Mouse (Mus musculus) spleen, adult 18-20 months (tissue): ENCODE measurements around the gene Skap1.
"Not testable (repeated sequence)": the region's sequence is repeated elsewhere in the genome, so short reads cannot be mapped to it uniquely, and the experiment has no call there.

Experiments used
- DNase-seq, 2 experiments: peaks; one replicate each; pipeline ENCODE4 v3.0.0; 2022; ENCODE audit warnings: mixed read lengths in 2 of 2

Gene Skap1

GRCm38 (mm10) chr11:96703813-96704212 lies 239.4 kb downstream of the Skap1 start:
- DNase-seq = no peak

- DNase-seq = no peak
Measured at GRCm38 (mm10) chr11:96711268-96711667, 246.9 kb downstream of the Skap1 start.

- no peak for DNase-seq
Measured at GRCm38 (mm10) chr11:96711670-96712069, 247.3 kb downstream of the Skap1 start.

- DNase-seq = no peak
Measured at GRCm38 (mm10) chr11:96713210-96714005, 249.0 kb downstream of the Skap1 start.

GRCm38 (mm10) chr11:96714011-96714410 lies 249.6 kb downstream of the Skap1 start:
- DNase-seq = no peak

- DNase-seq = not testable (repeated sequence)
Measured at GRCm38 (mm10) chr11:96715168-96715567, 250.8 kb downstream of the Skap1 start.

- DNase-seq = no peak
Measured at GRCm38 (mm10) chr11:96718609-96719008, 254.2 kb downstream of the Skap1 start.

- no peak for DNase-seq
Measured at GRCm38 (mm10) chr11:96725833-96726232, 261.4 kb downstream of the Skap1 start.

GRCm38 (mm10) chr11:96728577-96728976 lies 264.2 kb downstream of the Skap1 start:
- DNase-seq = no peak

GRCm38 (mm10) chr11:96729462-96729861 lies 265.1 kb downstream of the Skap1 start:
- DNase-seq = no peak

- no peak for DNase-seq
Measured at GRCm38 (mm10) chr11:96730327-96730726, 265.9 kb downstream of the Skap1 start.

- no peak for DNase-seq
Measured at GRCm38 (mm10) chr11:96732657-96733056, 268.3 kb downstream of the Skap1 start.

GRCm38 (mm10) chr11:96735908-96736307 lies 271.5 kb downstream of the Skap1 start:
- DNase-seq = no peak

GRCm38 (mm10) chr11:96736361-96736760 lies 272.0 kb downstream of the Skap1 start:
- no peak for DNase-seq

- no peak for DNase-seq
Measured at GRCm38 (mm10) chr11:96737673-96738471, 273.5 kb downstream of the Skap1 start.

- DNase-seq = no peak
Measured at GRCm38 (mm10) chr11:96740796-96741195, 276.4 kb downstream of the Skap1 start.

- DNase-seq = no peak
Measured at GRCm38 (mm10) chr11:96741995-96742394, 277.6 kb downstream of the Skap1 start.

GRCm38 (mm10) chr11:96743000-96743399 lies 278.6 kb downstream of the Skap1 start:
- no peak for DNase-seq

- no peak for DNase-seq
Measured at GRCm38 (mm10) chr11:96743891-96744290, 279.5 kb downstream of the Skap1 start.

- DNase-seq = no peak
Measured at GRCm38 (mm10) chr11:96746648-96747047, 282.3 kb downstream of the Skap1 start.

- DNase-seq = no peak
Measured at GRCm38 (mm10) chr11:96747555-96747954, 283.2 kb downstream of the Skap1 start.

- no peak for DNase-seq
Measured at GRCm38 (mm10) chr11:96755298-96755697, 290.9 kb downstream of the Skap1 start.

- DNase-seq = no peak
Measured at GRCm38 (mm10) chr11:96757421-96757820, 293.0 kb downstream of the Skap1 start.

GRCm38 (mm10) chr11:96758402-96758801 lies 294.0 kb downstream of the Skap1 start:
- DNase-seq = no peak
